Mouse (Mus musculus) liver, embryonic 16.5 days (tissue): ENCODE data around the gene Fiz1. TPM values are rescaled to one million over a fixed set of nuclear protein-coding genes. Genes with fewer than 3 reads are reported as not detected.
A peak's percentile ranks its signal among the peaks of the same experiment; 100 is the strongest.

Source experiments
- ATAC-seq: fragments of 200-750 bp; cut with Nextera tagmentation; 2 replicates; pipeline ENCODE4 v1.8.0; 2017; ENCODE audit warnings: low read depth, mild to moderate bottlenecking, moderate number of reproducible peaks, moderate library complexity
- H3K27ac ChIP-seq: fragments of 300-500 bp; sonication (generic); 2 replicates; pipeline ENCODE4 v1.5.1; 2014; ENCODE audit warnings: mild to moderate bottlenecking, low read length
- H3K27me3 ChIP-seq: fragments of 300-500 bp; sonication (generic); 2 replicates; pipeline ENCODE4 v1.6.1; 2014; ENCODE audit warnings: low read depth, low read length, mixed read lengths; ENCODE audit not compliant: control insufficient read depth, insufficient read depth
- H3K36me3 ChIP-seq: fragments of 300-500 bp; sonication (generic); 2 replicates; pipeline ENCODE4 v1.6.1; 2014; ENCODE audit warnings: mild to moderate bottlenecking; ENCODE audit not compliant: control insufficient read depth, insufficient read depth
- H3K4me1 ChIP-seq: fragments of 300-500 bp; sonication (generic); 2 replicates; pipeline ENCODE4 v1.6.1; 2014; ENCODE audit warnings: low read depth, low read length, mixed read lengths; ENCODE audit not compliant: control insufficient read depth
- H3K4me2 ChIP-seq: fragments of 300-500 bp; sonication (generic); 2 replicates; pipeline ENCODE4 v1.6.1; 2014; ENCODE audit warnings: low read depth, low read length, mixed read lengths
- H3K4me3 ChIP-seq: fragments of 300-500 bp; sonication (generic); 2 replicates; pipeline ENCODE4 v1.5.1; 2014; ENCODE audit warnings: low read depth, mild to moderate bottlenecking, low read length
- H3K9ac ChIP-seq: fragments of 300-500 bp; sonication (generic); 2 replicates; pipeline ENCODE4 v1.6.1; 2014; ENCODE audit warnings: low read depth, low read length
- H3K9me3 ChIP-seq: fragments of 300-500 bp; sonication (generic); replicated peaks from 2 replicates; pipeline ENCODE4 v1.6.1; 2016; ENCODE audit warnings: low read length; ENCODE audit not compliant: control insufficient read depth
- WGBS: fragments of 180-500 bp; shearing (Covaris S2); extraction: QIAGEN DNeasy Blood & Tissue Kit; methylation state at CpG from one replicate; pipeline ENCODE4 v1.1.7; 2014; ENCODE audit not compliant: insufficient replicate concordance; 5-methylcytosine and 5-hydroxymethylcytosine counted together
- polyA plus RNA-seq: library from polyadenylated mRNA; unstranded; fragments of >200 nt; fragmentation: Nextera tagmentation; extraction: Ambion mirVana; gene quantifications from 2 replicates; pipeline ENCODE4 v1.2.1, GENCODE M21; 2015

Fiz1 gene
- polyA plus RNA-seq, 1 experiment from 2014 or later: 12.5 TPM

- Histone ChIP-seq H3K9ac (no peak overlapping the region), H3K27me3 (no peaks in the 10 kb centered on the region), H3K4me2 (no peak overlapping the region), H3K36me3 (no peaks in the 10 kb centered on the region), H3K4me3 (no peak overlapping the region), H3K4me1 (no peaks in the 10 kb centered on the region; the same call in 1 of the 2 replicates), H3K27ac (no peak overlapping the region), H3K9me3 (no peaks in the 10 kb centered on the region)
- ATAC-seq: no peak
- 44% methylated on average over 18 of the region's 18 CpGs for WGBS
Observed at GRCm38 (mm10) chr7:4972321-4973047, 42.0 kb downstream of the Fiz1 start.

GRCm38 (mm10) chr7:4971710-4972109 lies 42.8 kb downstream of the Fiz1 start:
- H3K9me3 ChIP-seq: no peaks in the 10 kb centered on the region
- H3K36me3 ChIP-seq: no peaks in the 10 kb centered on the region
- H3K27ac ChIP-seq: no peak overlapping the region
- 25% methylated on average over 7 of the region's 7 CpGs for WGBS
- H3K9ac ChIP-seq: no peak overlapping the region
- H3K4me2 ChIP-seq: no peak overlapping the region
- ATAC-seq: no peak
- H3K27me3 ChIP-seq: no peaks in the 10 kb centered on the region
- H3K4me3 ChIP-seq: no peak overlapping the region
- H3K4me1 ChIP-seq: no peaks in the 10 kb centered on the region; the same call in 1 of the 2 replicates

- Histone ChIP-seq H3K27me3 (no peaks in the 10 kb centered on the region), H3K27ac (no peak within 1 kb of the TSS), H3K9me3 (no peaks in the 10 kb centered on the region), H3K9ac (no peak within 1 kb of the TSS), H3K4me2 (no peak within 1 kb of the TSS), H3K36me3 (no peaks in the 10 kb centered on the region), H3K4me3 (no peak within 1 kb of the TSS), H3K4me1 (no peaks in the 10 kb centered on the region; the same call in 1 of the 2 replicates)
- ATAC-seq: no peak
- WGBS: 27% methylated on average over 6 of the region's 6 CpGs
Observed at GRCm38 (mm10) chr7:4971068-4971467, 43.4 kb downstream of the Fiz1 start, which contains the start of gene Sbk3. Gene Sbk3 (minus strand): TSS chr7:4971168.

- H3K9ac ChIP-seq: no peak overlapping the region
- no peaks in the 10 kb centered on the region for H3K27me3 ChIP-seq
- H3K4me2 ChIP-seq: no peak overlapping the region
- no peak overlapping the region for H3K4me3 ChIP-seq
- no peak for ATAC-seq
- no peaks in the 10 kb centered on the region for H3K4me1 ChIP-seq
- H3K36me3 ChIP-seq: no peaks in the 10 kb centered on the region
- no peaks in the 10 kb centered on the region for H3K9me3 ChIP-seq
- 57% methylated on average over 5 of the region's 5 CpGs for WGBS
- no peak overlapping the region for H3K27ac ChIP-seq
Observed at GRCm38 (mm10) chr7:4964988-4965387, 49.5 kb downstream of the Fiz1 start.

- Histone ChIP-seq H3K36me3 (no peaks in the 10 kb centered on the region), H3K27me3 (no peaks in the 10 kb centered on the region), H3K9me3 (no peaks in the 10 kb centered on the region), H3K27ac (no peak within 1 kb of the TSS), H3K4me3 (no peak within 1 kb of the TSS), H3K4me2 (no peak within 1 kb of the TSS; the same call in 1 of the 2 replicates), H3K9ac (no peak within 1 kb of the TSS), H3K4me1 (no peaks in the 10 kb centered on the region)
- peak; percentile 80 for ATAC-seq
- 4% methylated on average over 10 of the region's 10 CpGs for WGBS
Observed at GRCm38 (mm10) chr7:4964272-4964671, 50.2 kb downstream of the Fiz1 start, which contains the start of gene Sbk2. Gene Sbk2 (minus strand): TSS chr7:4964406.

GRCm38 (mm10) chr7:4963527-4963926 lies 51.0 kb downstream of the Fiz1 start:
- Histone ChIP-seq H3K4me3 (no peak overlapping the region), H3K4me1 (no peaks in the 10 kb centered on the region), H3K9me3 (no peaks in the 10 kb centered on the region), H3K27ac (no peak overlapping the region), H3K27me3 (no peaks in the 10 kb centered on the region), H3K36me3 (no peaks in the 10 kb centered on the region), H3K9ac (no peak overlapping the region), H3K4me2 (no peak overlapping the region)
- no peak for ATAC-seq
- 46% methylated on average over 5 of the region's 5 CpGs for WGBS

- no peaks in the 10 kb centered on the region for H3K4me1 ChIP-seq
- no peaks in the 10 kb centered on the region for H3K36me3 ChIP-seq
- 69% methylated on average over 10 of the region's 10 CpGs for WGBS
- no peaks in the 10 kb centered on the region for H3K9me3 ChIP-seq
- H3K27ac ChIP-seq: no peak overlapping the region
- no peak overlapping the region for H3K4me3 ChIP-seq
- H3K27me3 ChIP-seq: no peaks in the 10 kb centered on the region
- ATAC-seq: no peak
- no peak overlapping the region for H3K9ac ChIP-seq
- no peak overlapping the region for H3K4me2 ChIP-seq
Observed at GRCm38 (mm10) chr7:4957361-4957760, 57.1 kb downstream of the Fiz1 start.

Other genes with a start within 250 kb of the Fiz1 start
- not detected in 2 replicates for gene Fam71e2, start 243.4 kb downstream of the Fiz1 start, polyA plus RNA-seq
- gene Il11, start 231.8 kb downstream of the Fiz1 start, polyA plus RNA-seq: 0.12 TPM in 1 of 2 replicates, not detected in the other
- not detected in 2 replicates for gene Tmem190, start 231.8 kb downstream of the Fiz1 start, polyA plus RNA-seq
- gene Tmem238, start 225.0 kb downstream of the Fiz1 start, polyA plus RNA-seq: 8.4 and 8.9 TPM in 2 replicates
- 162 and 174 TPM in 2 replicates for gene Rpl28, start 221.8 kb downstream of the Fiz1 start, polyA plus RNA-seq
- 261 and 272 TPM in 2 replicates for gene Ube2s, start 202.1 kb downstream of the Fiz1 start, polyA plus RNA-seq
- not detected in 2 replicates for gene Shisa7, start 170.0 kb downstream of the Fiz1 start, polyA plus RNA-seq
- gene Isoc2b, start 144.4 kb downstream of the Fiz1 start, polyA plus RNA-seq: 4.1 and 4.8 TPM in 2 replicates
- 0.49 and 0.89 TPM in 2 replicates for gene Isoc2a, start 137.5 kb downstream of the Fiz1 start, polyA plus RNA-seq
- not detected in 2 replicates for gene Gm36210, start 108.2 kb downstream of the Fiz1 start, polyA plus RNA-seq
- gene Zfp628, start 99.5 kb downstream of the Fiz1 start, polyA plus RNA-seq: 1.4 and 1.9 TPM in 2 replicates
- 0.25 and 0.37 TPM in 2 replicates for gene Nat14, start 92.7 kb downstream of the Fiz1 start, polyA plus RNA-seq
- gene Ssc5d, start 88.9 kb downstream of the Fiz1 start, polyA plus RNA-seq: 0.08 and 0.20 TPM in 2 replicates
- gene Sbk2, start 50.3 kb downstream of the Fiz1 start, polyA plus RNA-seq: not detected in 2 replicates
- not detected in 2 replicates for gene Sbk3, start 43.5 kb downstream of the Fiz1 start, polyA plus RNA-seq
- 3.6 and 4.5 TPM in 2 replicates for gene Zfp579, start 18.5 kb downstream of the Fiz1 start, polyA plus RNA-seq
- gene Zfp524, start 282 bp downstream of the Fiz1 start, polyA plus RNA-seq: 7.8 and 10.2 TPM in 2 replicates
- 0.58 and 0.89 TPM in 2 replicates for gene Gm44973, start 799 bp upstream of the Fiz1 start, polyA plus RNA-seq
- gene Zfp865, start 5.7 kb upstream of the Fiz1 start, polyA plus RNA-seq: 1.1 and 1.2 TPM in 2 replicates
- 0.16 and 0.40 TPM in 2 replicates for gene Ccdc106, start 5.9 kb upstream of the Fiz1 start, polyA plus RNA-seq
- gene 4632433K11Rik, start 19.4 kb upstream of the Fiz1 start, polyA plus RNA-seq: not detected in 2 replicates
- gene Zfp784, start 23.7 kb upstream of the Fiz1 start, polyA plus RNA-seq: 1.3 and 1.7 TPM in 2 replicates
- gene Zfp580, start 36.8 kb upstream of the Fiz1 start, polyA plus RNA-seq: 0.89 and 1.8 TPM in 2 replicates
- 48.2 and 48.8 TPM in 2 replicates for gene U2af2, start 47.4 kb upstream of the Fiz1 start, polyA plus RNA-seq
- gene Epn1, start 65.5 kb upstream of the Fiz1 start, polyA plus RNA-seq: 45.2 and 46.6 TPM in 2 replicates
- not detected in 2 replicates for gene Rfpl4, start 102.3 kb upstream of the Fiz1 start, polyA plus RNA-seq
- gene Rasl2-9, start 111.3 kb upstream of the Fiz1 start, polyA plus RNA-seq: 0.11 and 0.27 TPM in 2 replicates
- gene Vmn1r55, start 135.0 kb upstream of the Fiz1 start, polyA plus RNA-seq: not detected in 2 replicates
- gene Vmn1r56, start 182.1 kb upstream of the Fiz1 start, polyA plus RNA-seq: not detected in 2 replicates
- gene Vmn1r57, start 203.8 kb upstream of the Fiz1 start, polyA plus RNA-seq: not detected in 2 replicates